Mouse (Mus musculus) hindlimb bud, embryonic 11.5 days (tissue): Measurements from ENCODE around the gene Gm36210.
"Not testable (repeated sequence)": the region's sequence is repeated elsewhere in the genome, so short reads cannot be mapped to it uniquely, and the experiment has no call there.

ENCODE experiments used
- DNase-seq: peaks from one replicate; pipeline ENCODE4 v3.0.0-alpha.2; 2012; ENCODE audit warnings: low read depth, low spot score; ENCODE audit errors: extremely low spot score

Gm36210 gene

DNA sequence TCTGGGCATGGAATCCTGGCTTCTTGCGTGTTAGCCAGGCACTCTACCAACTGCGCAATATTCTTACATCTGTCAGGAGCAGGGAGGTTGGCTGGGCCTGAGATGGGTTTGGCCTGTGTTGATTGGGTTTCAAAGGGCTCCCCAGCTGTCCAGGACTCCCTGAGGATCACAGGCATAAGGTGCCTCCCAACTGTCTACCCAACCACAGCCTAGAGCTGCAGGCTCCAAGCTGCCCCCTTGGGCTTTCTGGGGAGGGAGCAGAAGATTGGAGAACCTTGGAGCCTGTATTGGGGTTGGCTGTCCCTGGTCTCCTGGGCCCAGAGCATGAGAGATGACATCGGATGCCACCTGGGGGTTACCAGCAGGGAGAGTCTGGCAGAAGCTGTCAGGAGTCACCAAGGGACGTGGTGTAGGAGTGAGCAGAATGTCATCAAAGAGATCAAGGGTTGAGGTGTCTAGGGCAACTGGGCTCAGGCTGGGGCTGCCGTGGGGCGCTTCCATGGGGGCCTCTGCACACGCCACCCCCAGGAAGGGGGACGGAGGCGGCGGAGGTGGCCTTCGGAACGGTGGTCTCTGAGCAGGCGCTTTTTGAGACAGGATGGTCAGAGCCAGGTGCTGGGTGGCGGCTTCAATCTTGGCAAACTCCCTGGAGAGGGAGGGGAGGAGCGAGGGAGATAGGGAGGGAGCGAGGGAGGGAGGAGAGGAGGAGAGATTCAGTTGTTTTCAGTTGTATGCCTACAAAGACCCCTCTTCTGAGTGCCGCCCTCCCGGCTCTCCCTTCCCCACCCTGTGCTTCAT lies 7.3 kb downstream of the Gm36210 start:
- DNase-seq = no peak

DNA sequence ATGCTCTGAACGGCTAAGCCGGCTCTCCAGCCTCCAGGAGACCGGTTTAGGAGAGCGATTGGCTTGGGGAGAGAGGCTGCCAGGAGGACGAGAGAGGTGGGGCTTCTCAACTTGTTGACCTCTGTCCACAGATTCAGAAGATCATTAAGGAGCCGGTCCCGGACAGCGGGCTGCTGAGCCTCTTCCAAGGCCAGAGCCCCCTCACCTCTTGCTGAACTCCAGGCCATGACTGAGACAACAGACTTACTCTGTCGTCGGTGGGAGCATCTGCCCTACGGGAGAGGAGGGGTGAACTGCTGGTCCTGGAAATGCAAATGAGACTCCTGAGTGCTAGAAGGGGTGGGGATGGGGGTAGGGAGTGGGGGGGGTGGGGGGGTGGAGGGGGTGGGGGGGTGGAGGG lies 11.1 kb downstream of the Gm36210 start:
- no peak for DNase-seq

DNA sequence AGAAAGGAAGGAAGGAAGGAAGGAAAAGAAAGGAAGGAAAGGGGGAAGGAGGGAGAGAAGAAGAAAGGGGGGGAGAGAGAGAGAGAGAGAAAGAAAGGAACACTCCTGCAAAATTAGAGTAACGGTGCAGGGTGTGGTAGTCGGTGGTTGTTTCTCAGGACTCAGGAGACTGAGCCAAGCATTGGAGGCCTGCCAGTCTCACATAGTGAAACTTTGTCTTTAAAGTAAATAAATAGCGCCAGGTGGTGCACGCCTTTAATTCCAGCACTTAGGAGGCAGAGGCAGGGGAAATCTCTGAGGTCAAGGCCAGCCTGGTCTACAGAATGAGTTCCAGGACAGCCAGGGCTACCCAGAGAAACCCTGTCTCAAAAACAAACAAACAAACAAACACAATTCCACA lies 19.6 kb downstream of the Gm36210 start:
- DNase-seq = no peak

DNA sequence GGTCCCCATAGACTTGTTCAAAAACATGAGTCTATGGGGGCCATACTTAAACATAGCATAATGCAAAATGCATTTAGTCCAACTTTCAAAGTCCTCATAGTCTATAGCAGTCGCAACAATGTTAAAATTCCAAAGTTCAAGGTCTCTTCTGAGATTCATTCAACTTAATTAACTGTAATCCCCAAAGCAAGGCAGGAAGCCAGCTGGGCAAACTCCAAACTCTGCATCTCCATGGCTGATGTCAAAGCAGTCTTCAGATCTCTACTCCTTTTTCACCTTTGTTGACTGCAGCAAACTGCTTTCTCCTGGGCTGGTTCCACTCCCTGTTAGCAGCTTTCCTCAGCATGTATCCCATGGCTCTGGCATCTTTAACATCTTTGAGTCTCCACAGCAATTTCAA lies 27.3 kb downstream of the Gm36210 start:
- not testable (repeated sequence) for DNase-seq

DNA sequence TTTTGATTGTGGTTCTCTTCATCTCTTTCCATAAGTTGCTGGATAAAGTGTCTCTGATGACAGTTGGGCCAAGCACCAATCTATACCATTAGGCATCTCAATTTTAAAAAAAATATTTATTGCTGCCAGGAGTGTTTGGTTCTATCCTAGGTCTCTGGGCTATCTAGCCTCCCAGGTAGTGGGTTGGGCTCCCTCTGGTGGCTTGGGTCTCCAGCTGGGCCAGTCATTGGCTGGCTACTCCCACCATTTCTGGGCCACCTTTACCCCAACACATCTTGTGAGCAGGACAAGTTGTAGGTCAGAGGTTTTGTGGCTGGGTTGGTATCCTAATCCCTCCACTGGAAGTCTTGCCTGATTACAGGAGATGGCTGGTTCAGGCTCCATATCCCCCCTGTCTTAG lies 28.1 kb downstream of the Gm36210 start:
- no peak for DNase-seq

DNA sequence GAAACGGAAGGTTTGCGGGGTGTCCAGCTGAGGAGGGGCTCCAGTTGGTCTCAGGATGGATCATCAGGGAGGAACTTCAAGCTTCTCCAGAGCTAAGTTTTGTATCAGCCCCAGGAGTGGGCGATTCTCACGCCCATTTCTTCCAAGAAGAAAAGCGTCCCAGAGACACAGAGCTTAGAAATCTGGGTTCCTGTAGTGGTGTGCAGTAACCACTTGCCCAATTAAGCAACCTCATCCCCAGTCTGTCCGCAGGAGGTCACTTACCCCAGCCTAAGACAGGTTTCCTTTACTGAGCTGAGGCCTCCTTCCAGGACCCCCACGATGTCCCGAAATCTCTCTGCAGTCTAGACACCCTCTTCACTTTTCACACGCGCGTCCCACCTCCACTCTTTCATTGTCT lies 29.1 kb downstream of the Gm36210 start:
- DNase-seq = no peak

DNA sequence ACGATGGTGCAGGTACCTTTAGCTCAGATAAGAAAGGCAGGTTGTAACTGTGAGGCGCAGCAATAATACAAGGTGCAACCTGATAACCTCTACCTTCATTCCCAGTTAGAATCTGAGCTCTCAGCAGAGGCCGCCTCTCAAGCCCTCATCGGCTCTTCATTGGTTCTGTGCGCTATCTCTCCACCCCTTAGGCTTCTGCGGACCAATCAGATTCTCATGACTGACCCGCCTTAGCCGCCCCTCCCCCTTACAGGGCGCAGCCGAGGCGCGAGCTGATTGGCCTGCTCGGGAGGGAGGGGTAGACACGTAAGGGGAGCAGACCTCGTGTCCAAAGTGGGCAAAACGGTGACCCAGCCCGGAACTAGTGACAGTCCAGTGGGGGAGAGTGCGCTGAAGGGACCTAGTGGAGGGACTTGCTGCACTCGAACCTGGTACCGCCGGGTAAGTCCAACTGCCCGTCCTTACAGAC lies 29.5 kb downstream of the Gm36210 start, which contains the start of gene Isoc2a:
Gene Isoc2a (plus strand): TSS at position 401 of the 469 bp plus-strand sequence.
- peak; percentile 85 for DNase-seq

DNA sequence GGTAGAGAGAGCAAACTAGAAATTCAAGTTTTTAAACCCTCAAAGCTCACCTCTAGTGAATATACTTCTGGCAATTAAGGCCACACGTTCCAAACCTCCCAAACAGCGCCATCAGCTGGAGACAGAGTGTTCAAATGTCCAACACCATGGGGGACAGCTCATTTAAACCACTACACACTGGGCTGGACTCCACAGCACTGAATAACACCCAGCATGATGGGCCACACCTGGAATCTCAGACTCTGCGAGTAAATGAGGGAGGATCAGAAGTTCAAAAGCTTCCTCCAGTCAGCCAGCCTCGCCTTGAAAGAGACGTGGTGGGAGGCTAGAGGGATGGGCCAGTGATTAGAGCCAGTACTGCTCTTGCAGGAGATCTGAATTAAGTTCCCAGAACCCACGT lies 36.2 kb downstream of the Gm36210 start, which contains the start of gene Isoc2b:
Gene Isoc2b (minus strand): TSS at position 126 of the 400 bp plus-strand sequence.
- DNase-seq = no peak

DNA sequence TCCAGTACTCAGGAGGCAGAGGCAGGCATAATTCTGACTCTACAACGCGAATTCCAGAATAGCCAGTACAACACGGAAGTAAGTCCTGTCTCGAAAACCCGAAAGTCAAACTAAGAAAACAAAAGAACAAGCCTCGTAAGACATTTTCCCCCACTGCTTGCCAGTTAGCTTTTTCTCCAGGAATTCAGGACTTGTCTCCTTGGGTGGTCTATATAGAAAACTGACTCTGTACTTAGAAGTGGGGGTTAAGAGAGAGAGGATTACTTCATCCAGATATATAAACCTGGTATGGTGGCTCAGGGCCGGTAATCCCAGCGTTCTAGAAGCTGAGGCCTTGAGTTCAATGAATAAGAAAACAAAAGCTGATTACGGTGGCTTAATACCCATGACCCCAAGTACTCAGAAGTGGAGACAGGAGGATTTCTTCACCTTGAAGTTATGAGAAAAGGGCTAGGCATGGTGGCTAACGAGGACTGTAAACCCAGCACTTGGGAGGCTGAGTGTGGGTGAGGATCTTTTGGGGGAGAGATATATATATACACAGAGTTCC lies 39.6 kb downstream of the Gm36210 start:
- no peak for DNase-seq

DNA sequence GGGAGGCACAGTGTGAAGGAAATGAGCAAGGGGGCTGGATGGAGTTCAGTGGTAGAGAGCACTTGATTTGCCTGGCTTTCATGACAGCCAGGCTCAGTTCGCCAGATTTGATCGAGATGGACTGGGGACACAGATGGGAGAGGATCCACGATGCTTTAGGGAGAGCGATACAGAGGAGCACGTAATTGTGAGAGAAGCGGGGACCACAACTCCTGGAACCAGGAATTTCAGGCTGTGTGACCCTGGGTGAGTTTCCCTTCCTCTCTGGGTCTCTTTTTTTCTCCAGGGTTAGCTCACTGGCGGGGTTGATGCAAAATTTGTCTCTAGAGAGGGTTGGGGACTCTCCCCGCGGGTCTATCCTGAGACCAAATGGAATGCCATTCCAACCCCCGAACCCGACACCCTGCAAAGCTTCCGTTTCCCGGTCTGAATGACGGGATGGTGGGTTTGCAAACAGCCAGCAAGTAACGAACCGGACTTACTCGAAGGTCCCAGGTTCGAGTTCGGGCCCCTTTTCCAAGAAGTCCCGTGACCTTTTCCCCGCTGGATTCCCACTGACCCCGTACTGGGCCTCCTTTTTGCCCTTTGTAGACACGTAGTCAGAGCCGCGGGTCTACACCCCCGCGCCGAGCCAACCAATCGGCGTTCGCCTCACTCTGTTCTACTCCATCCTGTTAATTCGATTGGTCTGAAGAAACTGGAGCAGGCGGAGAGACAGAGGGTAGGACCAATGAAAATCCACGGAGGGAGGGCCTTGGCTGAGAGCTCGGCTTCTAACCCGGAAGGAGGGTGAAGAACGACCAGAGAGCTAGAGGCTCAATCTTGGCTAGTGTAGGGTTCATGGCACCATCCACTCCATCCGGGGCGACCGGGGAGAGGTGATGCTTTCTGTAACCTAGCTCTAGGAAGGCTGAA lies 40.5 kb downstream of the Gm36210 start:
- peak; percentile 94 for DNase-seq

DNA sequence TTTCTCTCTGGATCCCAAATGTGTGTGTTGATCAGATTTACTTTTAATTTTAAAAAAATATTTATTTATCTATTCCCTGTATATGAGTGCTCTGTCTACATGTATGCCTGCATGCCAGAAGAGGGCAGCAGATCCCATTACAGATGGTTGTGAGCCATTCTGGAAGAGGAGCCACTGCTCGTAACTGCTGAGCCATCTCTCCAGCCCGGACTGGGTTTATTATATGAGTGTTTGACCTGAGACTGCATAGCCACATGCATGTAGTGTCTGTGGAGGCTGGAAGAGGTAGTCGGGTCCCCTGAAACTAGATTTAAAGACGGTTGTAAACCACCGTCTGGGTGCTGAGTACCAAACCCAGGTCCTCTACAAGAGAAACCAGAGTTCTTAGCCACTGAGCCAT lies 41.2 kb downstream of the Gm36210 start:
- no peak for DNase-seq

DNA sequence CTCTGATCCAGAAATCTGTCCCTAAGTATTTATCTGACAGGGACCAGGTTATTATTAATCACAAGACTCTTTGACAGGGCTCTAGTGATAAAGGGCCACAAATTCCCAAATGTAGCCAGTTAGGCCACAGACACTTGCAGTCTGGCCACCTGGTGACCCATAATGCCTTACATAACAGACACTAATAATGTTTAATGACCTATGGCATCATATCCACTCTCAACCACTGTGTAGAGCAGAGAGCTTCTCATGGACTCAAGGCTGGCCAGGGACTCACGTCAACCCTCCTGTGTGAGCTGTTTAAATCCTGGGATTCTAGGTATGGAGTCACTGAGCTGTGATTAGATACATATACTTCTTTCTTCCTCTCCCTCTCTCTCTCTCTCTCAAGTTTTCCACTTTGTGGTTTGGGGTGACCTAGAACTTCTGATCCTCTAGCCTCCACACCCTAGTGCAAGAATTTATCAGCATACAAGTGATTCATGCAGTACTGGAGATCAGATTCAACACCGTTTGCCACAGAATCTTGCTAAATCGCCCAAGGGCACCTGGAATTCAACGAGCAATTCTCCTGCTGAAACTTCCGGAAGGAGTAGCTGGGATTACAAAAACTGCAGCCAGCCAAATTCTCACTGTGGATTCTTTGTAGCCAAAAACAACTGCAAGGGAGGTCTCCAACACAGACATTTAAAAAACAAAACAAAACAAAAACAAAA lies 42.0 kb downstream of the Gm36210 start:
- no peak for DNase-seq

DNA sequence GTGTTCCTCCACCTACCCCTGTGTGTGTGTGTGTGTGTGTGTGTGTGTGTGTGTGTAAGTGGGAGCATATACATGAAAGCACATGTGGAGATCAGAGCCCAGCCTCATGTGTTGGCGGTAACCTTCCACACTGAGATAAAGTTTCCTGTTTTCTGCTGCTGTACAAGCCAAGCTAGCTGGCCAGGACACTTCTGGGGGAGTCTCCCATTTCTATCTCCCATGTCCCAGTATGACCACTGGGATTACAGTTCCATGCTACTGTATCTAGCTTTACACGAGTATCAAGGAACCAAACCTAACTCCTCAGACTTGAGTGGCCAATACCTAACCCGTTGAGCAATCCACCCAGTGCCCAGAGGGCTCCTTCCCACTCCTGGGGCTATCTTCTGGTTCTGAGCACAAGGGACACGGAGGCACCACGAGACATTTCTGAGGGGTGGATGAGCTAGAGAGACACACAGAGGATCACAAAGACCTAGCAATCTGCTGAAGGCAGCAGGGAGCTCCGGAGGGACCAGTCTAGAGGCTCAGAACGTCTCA lies 42.7 kb downstream of the Gm36210 start:
- no peak for DNase-seq

DNA sequence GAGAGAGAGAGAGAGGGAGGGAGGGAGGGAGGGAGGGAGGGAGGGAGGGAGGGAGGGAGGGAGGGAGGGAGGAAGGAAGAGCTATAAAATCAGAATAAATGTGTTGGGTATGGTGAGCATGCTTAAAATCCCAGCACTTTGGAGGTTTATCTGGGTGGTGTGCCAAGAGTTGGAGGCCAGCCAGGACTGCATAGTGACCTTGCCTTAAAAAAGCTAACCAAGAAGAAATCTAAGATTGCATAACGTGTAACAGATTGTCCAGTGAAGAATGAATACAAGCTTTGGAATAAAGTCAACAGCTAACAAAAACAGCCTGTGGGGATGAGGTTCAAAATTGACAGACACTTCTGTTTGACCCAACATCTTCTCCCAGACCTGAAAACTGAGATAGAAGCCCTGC lies 43.3 kb downstream of the Gm36210 start:
- no peak for DNase-seq

DNA sequence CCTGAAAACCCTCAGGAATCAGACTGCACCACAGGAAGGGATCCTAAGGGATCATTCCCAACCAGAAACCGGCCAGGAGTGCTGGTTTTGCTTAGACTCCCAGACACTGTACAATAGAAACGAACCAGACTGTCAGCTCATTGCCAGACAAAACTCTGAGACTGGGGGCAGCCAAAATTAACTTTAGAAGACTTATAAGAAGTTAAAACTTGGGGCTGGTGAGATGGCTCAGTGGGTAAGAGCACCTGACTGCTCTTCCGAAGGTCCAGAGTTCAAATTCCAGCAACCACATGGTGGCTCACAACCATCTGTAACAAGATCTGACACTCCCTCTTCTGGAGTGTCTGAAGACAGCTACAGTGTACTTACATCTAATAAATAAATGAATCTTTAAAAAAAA lies 45.4 kb downstream of the Gm36210 start:
- not testable (repeated sequence) for DNase-seq

DNA sequence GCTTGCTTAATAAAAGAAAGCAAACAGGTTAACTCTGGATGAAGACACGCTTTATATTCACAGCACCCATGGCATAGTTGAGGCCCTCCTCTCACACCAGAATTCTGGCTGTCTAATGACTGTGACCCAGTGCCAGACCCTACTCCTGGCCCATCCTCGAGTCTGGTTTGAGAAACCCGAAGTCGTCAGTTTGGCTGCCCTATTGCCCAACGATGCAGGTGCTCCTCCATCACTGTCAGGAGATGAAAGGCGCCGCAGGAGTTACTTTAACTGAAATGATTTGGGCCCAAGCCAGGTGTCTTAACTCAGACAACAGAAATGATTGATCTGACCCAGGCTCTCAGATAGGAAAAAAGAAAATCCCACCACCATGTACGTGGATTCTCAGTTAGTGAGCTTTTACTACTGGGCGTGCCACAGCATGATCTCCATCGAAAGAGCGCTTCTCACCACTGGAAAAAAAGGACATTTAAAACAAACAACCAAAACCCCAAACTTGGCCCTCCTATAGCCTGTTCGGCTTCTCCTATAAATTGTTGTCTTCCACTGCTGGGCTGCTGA lies 46.8 kb downstream of the Gm36210 start:
- DNase-seq = no peak

DNA sequence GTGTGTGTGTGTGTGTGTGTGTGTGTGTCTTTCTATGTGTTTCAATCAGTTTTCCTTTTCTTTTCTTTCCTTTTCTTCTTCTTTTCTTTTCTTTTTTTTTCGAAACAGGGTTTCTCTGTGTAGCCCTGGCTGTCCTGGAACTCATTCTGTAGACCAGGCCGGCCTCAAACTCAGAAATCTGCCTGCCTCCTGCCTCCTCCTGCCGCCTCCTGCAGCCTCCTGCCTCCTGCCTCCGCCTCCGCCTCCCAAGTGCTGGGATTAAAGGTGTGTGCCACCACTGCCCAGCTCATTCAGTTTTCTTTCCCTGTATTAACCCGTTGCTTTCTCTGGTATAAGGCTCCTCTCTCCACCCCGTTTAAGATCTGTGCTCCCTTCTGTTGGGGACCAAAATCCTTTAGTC lies 49.0 kb downstream of the Gm36210 start:
- DNase-seq = no peak

DNA sequence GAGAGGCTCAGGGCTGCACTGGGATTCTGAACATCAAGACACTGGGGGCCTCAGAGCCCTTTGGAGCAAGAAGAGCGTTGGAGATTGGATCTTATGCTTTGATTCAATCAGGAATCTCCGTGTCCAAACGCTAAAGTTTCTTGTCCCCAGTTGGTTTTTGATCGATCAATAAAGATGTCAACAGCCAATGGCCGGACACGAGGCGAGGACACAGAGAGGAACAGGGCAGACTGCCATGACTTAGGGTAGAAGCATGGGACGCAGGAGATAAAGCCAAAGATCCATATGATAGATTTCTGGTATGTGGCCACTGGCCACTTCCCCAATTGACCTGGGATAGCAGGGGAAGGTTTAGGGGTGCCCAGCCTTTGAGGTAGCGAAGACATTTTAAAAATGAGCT lies 49.8 kb downstream of the Gm36210 start:
- DNase-seq = no peak

DNA sequence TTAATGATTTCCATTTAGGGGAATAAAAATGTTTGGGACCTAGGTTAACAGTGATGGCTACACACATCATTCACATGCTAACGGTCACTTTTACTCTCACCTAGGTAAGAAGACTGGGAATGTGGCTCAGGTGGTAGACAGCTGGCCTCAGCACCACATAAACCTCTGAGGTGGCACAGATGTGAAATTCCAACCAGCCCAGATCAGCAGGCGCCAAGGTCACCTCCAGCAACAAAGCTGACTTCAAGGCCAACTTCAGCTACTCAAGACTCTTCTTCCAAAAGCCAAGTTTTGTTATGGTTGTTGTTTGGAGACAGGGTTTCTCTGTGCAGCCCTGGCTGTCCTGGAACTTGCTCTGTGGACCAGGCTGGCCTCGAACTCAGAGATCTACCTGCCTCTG lies 52.7 kb downstream of the Gm36210 start:
- no peak for DNase-seq

DNA sequence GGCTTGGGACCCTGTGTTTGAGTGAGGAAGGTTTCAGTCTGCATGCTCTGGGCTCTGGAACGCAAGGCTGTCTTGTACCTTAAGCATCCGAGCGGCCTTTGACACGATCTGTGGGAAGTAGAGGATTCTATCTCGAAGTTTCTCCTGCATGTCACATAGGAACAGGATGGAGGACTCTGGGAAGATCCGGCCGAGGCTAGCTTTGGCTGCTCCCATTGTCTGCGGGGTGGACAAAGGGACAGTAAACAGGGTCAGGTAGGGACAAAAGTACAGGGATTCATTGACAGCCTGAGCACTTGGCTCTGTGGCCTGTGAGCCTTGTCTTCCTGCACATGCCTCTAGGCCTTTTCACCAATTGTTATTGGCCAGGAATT lies 55.0 kb downstream of the Gm36210 start:
- DNase-seq = no peak
